Mouse (Mus musculus) cerebellum, postnatal 10 days (tissue): ENCODE data around the gene Apbb1ip.

Source experiments
- DNase-seq, 2 experiments: peaks; one replicate each; pipeline ENCODE4 v3.0.0; 2021; ENCODE audit warnings: mixed read lengths in 2 of 2

The Apbb1ip gene

DNA sequence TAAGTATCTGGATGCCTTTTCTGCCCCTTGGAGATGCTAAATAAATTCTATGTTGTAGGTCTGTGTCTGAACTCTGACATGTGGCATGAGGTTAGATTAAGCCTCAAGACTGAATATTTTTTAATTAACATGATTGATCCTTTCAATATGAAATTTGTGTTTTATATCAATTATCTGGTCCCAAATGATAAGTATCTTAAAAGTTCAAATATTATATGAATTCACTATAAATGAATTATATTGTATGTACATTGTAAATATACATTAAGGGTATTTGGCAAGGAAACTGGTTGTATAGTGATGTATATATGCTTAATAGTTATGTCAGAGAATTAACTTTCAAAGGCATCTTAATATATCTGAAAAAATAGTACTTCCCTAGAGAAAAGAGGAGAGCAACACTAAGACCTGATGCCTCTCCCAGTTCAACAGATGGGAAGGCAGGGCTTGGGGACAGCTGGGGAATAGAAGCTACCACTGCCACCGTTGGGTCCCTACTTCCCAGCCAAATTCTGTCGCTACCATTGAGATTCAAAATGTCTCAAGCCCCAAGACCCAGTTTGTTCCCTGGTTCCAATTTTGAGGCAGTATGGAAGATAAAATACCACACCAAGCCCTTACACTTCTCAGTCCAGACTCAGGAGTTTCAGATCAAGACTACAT lies 2.8 kb downstream of the Apbb1ip start:
- peak; percentile 39 to 64 for DNase-seq

DNA sequence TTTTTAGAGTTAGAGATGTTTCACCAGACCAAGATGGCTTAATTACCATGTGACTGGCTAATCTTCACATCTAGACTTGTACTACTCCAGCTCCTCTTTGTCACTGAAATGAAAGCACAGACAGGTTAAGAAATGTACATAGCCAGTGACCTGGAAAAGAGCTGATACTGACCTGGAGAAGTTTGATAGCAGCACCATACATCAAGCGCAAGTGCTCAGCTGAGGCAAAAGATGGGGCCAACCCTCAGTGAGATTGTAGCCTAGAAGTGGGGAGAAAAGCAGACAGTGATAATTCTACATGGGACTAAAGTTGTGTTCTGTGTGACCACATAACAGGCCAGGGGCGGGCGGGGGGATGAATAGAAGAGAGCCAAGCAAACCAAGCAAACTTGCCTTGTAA lies 3.9 kb downstream of the Apbb1ip start:
- DNase-seq: no peak

DNA sequence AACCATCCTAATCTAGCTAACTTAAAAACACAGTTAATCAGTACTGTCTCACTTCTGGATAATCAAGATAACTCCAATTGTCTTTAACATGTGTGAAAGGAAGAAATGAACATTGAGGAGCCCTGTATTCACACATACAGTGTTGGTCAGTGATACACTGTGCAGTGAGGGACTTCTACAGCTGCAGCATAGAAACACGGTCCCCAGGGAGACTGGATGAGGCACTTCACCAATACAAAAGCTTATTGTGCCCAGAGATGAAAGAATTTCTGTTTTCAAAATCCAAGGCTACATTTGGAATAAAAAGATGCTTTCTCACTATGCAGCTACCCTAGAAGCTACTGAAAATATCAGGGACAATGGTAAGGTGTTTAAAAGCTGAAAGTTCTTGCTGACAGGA lies 7.0 kb downstream of the Apbb1ip start:
- DNase-seq: no peak

DNA sequence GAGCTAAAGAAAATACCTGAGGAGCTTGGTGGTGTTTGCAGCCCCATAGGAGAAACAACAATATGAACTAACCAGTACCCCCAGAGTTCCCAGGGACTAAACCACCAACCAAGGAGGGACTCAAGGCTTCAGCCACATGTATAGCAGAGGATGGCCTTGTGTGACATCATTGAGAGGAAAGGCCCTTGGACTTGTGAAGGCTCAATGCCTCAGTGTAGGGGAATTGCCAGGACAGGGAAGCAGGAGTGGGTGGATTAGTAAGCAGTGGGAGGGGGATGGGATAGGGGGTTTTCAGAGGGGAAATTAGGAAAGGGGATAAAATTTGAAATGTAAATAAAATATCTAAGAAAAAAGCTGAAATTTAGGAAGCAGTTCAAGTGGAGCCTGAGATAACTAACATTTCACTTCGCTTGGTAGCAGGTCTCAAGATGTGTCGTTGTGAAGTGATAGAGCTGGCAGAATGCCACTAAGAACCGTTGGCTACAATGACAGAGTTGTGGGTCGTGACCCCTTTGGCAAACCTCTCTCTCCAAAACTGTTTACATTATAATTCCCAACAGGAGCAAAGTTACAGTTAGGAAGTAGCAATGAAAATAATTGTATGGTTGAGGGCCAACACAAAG lies 7.6 kb downstream of the Apbb1ip start:
- DNase-seq: no peak

DNA sequence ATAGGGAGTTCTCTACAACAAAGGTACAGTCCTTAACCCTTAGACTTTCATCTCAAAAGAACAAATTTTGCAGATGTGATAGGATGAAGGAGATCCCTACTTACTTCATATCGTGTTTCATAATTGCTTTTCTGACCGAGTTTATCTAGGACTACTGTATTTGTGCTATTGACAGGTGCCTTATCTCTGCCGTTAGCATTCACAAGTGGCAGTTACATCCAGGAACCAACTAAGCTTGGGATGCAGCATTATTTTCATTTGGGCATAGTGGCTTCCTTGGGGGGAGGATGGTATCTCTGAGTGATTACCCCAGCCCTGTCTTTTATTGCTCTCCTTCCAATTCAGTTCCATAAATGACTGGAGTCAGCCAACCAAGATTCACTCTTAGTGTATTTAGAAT lies 8.2 kb downstream of the Apbb1ip start:
- DNase-seq: no peak

DNA sequence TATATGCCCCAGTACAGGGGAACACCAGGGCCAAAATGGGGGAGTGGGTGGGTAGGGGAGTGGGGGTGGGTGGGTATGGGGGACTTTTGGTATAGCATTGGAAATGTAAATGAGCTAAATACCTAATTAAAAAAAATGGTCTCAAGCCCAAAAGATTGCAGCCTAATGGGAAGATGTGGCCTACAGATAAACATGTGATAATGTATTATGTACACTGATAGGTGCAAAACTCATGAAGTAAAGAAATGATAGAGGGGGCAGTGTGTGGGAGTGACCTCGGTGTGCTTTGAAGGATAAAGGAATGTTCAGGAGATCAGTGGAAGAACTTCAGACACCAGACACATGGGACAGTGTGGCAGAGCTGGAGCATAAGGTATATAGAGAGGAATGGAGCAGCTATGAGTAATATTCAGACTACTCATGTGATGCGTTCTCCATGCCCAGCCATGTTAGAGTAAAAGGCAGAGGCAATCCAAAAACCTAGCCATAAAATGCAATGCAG lies 9.3 kb downstream of the Apbb1ip start:
- no peak for DNase-seq

DNA sequence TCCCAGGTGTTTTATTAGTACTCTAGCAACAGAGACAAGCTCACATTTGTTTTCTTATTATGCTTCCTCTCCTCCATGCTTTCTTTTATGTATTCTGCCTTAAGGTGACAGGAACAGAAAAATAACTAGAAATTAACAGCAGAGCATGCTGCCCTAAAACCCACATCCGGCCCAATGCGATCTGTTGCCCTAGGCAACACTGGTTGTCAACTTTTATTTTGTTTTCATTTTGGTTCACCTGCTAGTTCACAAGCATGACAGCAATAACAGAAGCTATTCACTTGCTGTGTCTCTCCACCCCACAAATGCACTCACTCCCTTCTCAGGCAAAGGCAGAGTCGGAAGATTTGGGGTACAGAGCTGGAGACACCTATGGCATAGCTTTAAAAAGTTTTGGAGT lies 10.3 kb downstream of the Apbb1ip start:
- no peak for DNase-seq

DNA sequence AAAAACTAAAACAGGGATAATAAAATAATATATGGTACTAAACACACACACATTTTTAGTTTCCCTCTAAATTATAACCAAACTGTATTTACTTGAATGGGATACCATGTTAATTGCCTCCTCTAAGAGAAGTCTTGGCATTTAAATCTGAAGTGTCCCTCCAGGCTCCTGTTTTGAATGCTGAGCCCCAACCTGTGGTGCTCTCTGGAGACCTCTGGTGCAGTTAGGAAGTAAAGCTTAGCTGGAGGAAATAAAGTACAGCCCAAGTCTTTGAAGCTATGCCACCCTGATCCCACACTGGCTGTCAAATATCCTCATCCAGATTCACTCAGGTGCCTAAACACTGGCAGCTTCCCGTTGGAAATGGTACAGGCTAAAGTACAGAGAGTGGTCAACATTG lies 10.9 kb downstream of the Apbb1ip start:
- DNase-seq: no peak

DNA sequence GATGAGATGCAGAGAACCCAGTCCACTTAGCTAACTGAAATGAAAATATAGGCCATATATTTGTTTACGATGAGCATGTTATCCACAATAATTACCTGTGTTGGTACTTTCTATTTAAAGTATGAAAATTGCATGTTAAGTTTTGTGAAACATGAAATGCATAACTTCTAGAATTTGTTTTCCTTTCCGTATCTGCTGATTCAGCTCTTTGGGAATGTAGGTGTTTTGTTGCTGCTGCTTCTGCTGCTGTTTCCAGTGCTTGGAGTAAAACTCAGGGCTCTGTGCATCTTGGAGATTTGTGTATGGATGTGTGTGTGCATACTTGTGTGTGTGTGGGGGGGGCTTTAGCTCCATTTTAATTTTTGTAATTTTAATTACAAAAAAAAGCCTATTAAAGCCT lies 14.8 kb downstream of the Apbb1ip start:
- no peak for DNase-seq

DNA sequence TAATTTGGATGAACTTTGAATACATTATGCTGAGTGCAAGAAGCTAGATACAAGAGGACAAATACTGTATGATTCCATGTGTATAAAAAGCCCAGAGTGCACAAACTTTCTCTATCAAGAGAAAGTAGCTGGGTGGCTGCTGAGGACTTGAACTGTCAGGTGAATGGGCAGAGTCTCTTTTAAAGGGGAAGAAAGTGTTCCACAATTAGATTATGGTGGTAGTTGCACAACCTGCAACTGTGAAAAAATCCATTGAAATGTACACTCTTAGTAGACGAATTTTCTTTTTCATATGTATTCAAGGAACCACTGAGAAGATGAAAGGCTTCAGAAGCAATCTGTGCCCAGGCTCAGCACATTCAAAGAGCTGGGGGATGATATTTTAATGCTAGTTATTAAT lies 15.7 kb downstream of the Apbb1ip start:
- DNase-seq: no peak

DNA sequence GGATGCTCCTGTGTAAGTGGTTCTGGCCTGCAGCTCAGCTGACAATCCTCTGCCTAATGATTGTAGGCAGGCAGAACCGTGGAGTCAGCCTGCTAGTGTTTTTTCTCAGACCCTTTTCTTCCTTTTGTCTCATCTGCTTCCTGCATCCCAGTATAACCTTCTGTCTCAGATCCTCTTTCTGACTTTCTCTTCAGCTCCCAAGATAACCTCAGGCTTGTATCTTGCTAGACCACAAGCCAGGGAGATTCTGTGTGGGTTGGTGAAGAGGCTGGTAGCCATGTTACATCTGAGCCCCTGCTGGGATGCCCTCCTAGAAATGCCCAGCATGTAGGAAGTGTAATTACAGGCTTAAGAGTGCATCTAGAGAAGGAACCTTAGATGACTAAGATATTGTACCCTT lies 16.5 kb downstream of the Apbb1ip start:
- no peak for DNase-seq

DNA sequence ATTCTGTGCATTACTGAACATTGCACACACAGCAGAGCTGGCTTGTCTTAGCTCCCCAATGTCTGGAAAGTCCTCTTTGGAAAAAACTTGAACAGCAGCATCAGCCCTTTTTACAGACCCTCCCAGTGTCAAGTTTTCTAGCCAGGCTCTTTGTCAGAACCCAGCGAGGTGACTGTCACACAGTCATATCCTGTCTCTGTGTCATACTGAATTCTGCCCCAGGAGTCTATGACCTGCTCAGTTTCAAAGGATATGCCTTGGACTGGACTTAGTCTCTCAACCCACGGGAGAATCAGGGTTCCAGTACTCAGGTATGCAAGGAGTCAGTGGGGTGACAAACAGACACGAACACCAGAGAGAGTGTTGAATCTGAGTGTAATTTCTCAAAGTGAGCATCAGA lies 21.2 kb downstream of the Apbb1ip start:
- no peak for DNase-seq

DNA sequence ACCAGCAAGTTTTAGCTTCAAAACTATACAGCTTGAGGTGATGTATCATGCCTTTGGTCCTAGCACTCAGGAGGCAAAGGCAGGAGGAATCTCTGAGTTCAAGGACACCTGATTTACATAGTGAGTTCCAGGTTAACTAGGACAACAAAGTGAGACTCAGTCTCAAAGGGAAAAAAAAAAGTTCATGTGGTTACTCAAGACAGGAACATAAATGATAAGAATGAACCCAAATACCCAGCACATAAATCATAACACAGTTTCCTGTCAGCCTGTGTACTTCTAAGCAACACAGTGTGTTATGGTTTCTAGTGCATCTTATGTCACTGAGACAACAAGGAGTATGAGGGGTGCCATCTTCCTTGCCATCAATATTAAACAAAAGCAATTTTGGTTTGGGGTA lies 22.6 kb downstream of the Apbb1ip start:
- no peak for DNase-seq

DNA sequence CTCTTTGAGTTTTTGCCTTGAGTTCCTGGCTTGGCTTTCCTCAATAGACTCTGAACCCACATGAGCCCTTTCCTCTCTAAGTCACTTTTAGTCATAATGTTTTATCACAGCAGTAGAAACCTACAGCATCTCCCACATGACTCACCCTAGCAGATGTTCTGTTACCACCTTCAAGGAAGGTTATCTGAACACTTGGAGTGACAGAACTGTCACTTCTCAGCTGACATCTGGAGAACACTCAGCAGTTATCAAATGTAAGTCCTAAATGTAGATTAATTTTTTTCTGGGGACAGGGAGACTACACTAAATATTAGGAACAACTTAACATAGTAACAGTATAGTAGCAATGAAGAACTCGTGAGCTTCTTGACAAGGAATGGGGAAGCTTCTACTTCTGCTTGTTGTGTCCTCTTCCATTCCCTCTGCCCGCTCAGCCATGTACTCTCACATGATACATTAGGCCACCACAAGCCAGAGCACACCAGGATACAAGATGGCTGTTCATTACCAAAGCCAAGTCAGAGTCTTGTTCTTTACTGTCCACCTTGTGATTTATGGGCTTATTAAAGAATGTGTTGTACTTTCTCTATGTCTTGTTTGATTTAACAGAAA lies 25.6 kb downstream of the Apbb1ip start:
- DNase-seq: no peak

DNA sequence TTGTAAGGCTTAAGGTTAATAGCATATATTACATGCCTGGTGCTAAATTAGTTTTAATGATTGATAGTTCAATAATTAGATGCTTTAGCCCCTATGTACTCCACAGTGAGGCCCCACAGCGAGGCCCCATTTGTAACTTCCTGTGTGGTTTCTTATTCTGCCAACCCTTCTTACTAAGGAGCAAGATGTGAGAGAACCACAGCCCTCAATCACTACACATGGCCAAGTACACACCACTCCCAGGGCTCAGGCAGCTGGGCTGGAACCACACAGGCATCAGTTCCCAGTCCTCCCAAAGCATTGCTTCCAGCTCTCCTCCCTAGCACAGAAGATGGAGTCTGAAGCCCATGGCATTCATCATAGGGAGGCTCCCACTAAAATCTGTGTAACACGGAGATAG lies 31.7 kb downstream of the Apbb1ip start:
- DNase-seq: no peak

DNA sequence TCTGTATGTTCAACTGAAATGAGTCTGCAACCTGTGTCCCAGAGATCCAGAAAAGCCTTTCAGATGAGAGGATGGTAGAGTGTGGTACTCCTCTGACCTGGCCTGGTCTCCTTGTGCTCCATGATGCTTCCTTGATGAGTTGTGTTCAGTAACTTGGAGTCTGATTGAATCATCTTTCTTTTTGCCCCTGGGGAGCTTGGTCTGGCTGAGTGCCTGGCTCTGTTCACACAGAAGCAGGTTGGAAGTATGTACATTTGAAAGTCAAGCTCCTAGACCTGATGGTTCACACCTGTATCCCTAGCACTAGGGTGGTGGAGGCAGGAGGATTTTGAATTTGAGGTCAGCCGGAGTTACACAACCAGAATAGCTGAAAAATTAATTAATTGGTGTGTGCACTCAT lies 32.7 kb downstream of the Apbb1ip start:
- peak in 1 of 2 experiments; percentile 3 for DNase-seq

DNA sequence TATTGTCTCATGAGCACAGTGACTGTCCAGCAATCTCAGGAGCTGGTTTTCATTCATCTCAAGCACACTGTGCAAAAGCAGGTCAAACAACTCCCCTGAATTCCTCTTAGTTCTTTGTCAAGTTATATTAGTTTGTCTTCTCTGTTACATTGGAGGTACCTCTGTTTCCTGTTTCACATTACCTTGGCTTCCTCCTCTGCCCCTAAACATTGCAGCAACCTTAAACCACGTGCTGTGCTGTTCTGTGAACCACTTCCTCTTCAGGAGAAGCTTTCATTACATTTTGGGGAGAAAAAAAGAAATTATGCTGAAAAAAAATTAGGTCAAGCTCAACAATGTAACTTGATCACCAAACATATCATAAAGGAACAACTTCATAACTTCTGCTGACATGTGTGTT lies 33.4 kb downstream of the Apbb1ip start:
- DNase-seq: no peak

DNA sequence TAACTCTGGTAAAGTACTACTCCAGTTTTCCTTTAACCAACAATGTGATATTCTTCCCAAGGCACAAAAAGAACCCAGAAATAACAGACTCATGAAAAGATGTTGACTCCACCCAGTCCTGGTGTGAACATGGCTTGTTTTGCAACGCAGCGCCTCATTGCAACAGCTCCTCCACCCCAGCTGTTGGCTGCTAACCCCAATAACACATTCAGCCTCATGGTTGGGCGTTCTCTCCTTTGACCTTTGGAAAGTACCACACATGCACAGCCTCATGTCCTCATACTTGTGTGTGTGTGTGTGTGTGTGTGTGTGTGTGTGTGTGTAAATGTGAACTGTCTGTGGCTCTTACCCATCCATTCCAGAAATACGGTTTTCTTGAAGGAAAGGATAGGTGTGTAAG lies 37.0 kb downstream of the Apbb1ip start:
- DNase-seq: no peak

DNA sequence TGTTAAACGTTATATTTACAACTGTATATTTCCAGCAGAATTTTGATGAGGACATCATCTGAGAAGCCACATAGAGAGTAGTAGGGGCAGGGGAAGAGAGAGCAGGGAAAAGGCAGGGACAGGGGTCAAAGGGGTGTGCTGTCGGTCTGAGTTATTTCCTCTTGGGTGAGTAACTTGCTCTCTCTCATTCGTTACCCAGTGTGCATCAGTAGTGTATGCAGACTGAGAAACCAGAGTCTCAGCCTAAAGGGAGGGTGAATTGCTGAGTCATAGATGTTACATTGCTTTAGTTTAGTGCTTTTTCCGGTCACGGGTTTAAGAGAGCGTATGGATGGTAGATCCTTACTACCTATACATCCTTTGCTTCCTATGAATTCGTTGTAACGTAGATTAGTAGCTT lies 37.6 kb downstream of the Apbb1ip start:
- DNase-seq: no peak

DNA sequence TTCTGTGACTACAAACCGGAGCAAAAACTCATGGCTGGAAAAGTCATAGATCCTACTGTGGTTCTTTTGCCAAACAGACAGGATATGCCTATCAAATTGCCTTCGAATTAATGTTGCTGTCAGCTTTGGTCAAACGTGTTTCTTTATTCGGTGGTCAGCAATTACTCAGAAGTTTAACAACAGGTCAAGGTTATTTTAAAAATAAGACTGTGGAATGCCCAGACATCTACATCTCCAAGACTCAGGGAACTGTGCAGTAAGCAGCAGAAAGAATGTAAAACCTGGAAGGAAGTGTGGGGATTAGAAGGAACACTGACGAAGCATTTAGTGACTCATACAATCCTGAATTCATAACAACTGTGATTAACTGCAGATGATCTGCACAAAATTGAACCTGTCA lies 40.0 kb downstream of the Apbb1ip start:
- no peak for DNase-seq

DNA sequence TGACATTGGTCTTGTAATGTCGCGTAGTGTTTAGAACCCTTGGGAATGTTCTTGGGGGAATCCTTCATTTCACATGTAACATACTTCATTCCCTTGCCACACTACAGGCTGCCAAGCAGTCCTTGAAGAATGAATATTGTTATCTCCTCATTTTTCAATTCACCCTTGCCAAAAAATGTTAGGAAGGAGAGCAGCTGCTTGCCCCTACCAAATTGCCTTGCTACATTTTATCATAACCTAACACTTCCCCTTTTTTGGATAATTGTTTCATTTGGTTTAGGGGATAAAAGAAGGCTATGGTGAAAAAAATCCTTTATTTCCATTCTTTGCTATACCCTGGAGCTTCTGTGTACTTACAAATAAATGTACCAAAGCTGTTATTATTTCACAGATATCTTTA lies 41.8 kb downstream of the Apbb1ip start:
- DNase-seq: no peak

DNA sequence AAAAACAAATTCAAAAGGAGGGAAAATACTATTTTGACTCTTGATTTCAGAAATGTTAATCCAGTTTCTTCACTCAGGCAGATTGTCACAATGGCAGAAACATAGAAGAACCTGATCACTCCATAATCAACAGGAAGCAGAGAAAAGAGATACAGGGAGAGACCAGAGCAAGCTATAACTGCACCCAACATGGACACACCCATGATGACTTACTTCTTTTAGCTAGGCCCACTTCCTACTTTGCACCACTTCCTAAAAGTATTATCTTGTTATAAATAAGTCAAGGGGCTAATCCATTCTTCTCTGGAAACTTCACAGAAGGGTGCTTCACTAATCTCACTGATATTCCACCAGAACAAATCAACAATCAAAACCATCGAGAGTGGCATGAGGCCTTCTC lies 42.3 kb downstream of the Apbb1ip start:
- no peak for DNase-seq

DNA sequence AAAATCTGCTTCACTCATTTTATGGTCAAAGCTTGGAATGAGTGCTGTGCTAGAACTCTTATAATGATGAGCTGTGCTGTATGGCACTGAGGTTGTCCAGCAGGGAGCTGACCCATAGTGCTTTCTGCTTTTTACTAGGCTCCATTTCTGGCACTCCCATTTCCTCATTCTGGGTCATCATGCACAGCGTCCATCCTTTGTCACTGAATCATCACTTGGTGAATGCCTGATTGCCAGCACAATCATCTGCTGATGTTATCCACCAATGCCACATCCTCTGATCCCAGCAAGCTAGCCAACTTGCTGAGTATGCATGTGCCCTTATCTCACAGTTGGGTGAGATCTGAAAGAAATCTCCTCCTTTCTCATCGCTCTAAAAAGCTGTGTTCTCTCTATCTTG lies 48.4 kb downstream of the Apbb1ip start:
- no peak for DNase-seq

DNA sequence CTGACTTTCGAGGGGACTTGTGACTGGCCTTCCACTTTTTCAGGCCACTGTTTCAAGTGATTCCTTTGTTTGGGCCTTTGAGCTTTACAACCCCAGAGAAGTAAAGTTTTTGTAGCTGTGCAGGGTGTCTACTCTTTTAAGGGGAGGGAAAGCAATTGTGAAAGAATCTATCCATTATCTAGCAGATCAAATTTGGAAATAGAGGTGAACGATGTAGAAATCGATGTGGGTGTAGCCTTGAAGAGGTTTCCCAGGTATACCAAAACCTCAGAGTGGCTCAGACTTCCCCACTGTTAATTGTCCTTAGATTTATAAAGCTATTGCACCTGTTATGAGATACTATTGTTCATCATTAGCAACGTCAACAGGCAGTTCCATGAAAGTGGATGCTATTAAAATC lies 71.6 kb downstream of the Apbb1ip start:
- no peak for DNase-seq

DNA sequence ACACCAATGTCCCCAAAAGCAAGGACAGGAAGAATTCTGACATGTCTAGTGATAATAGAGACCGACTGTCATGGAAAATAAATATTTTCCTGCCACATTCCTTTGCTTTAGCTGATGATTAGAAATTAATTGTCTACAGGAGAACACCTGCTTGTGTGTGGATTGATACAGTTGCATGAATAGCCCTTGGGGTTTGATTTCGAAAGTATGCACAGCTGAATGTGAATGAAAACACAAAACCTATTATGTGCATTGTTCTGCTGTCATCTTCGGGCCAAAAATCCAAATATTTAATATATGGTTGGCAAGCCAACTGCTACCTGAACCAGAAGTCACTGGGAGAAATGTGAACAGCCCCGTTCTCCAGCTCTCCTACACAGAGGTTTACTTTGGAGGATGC lies 78.0 kb downstream of the Apbb1ip start:
- no peak for DNase-seq
